Comparison of ENCODE assay signal across 22 mouse cellular contexts in the genomic region with DNA sequence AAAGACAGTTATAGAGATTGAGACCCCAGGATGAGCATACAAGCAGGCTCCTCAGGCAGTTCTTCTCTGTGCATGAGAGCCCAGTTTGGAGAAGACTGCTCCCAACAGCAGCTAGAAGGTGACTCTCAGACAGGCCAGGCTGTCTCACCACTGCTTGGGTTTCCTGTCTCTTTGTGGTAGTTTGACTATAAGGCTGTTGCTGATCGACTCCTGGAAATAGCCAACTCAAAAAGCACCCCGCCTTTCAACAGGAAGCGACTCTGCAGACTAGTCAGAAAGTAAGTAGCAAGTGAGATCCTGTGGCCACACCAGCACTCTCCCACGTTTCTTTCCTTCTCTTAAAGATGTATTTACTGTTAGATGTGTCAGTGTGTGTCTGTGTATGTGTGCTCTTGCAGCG. TPM values are rescaled to one million over a fixed set of nuclear protein-coding genes. Genes with fewer than 3 reads are reported as not detected.
DNase-seq lines count a peak whose midpoint lies in the region; ATAC-seq and TF ChIP-seq lines count a peak whose summit lies in the region.
"Had no signal": no experiment of that assay in that cellular context is flagged by ENCODE, and none has a peak within 500 bp of the region (broad histone marks: within the 10 kb centered on the region; RNA-seq: fewer than 3 reads in every experiment).

No protein-coding gene starts in this region.

- no peaks in the 10 kb centered on the region for H3K9me3 ChIP-seq in megakaryocyte, embryonic 14.5 days
- H3K9me3 ChIP-seq in heart, embryonic 10.5 days: no peaks in the 10 kb centered on the region
- H3K9me3 ChIP-seq: forebrain, embryonic 10.5 days; heart, embryonic 13.5 days; hindbrain, embryonic 15.5 days; midbrain, embryonic 13.5 days; neural tube, embryonic 13.5 days had no signal

- TF ChIP-seq CTCF in cerebellum, adult 2 months (IDR thresholded peaks at IDR 0.05; ENCODE audit: borderline replicate concordance, insufficient read depth, low read depth, low read length): no peak

- WGBS in heart, embryonic 10.5 days: 85% methylated on average over 5 of the region's 5 CpGs
- WGBS in cerebellum, adult 2 months: 90% methylated on average over 5 of the region's 5 CpGs

- peaks cover 44% of the 10 kb centered on the region for H3K4me1 ChIP-seq in megakaryocyte, embryonic 14.5 days
- no peaks in the 10 kb centered on the region for H3K4me1 ChIP-seq in heart, embryonic 10.5 days
- H3K4me1 ChIP-seq in cerebellum, adult 2 months (ENCODE audit: control insufficient read depth, insufficient read depth, low read length): no peaks in the 10 kb centered on the region
- H3K4me1 ChIP-seq: forebrain, embryonic 10.5 days; hindbrain, embryonic 15.5 days; midbrain, embryonic 13.5 days; neural tube, embryonic 13.5 days had no signal

- H3K27ac ChIP-seq in heart, embryonic 10.5 days: no peak overlapping the region
- no peak overlapping the region for H3K27ac ChIP-seq in cerebellum, adult 2 months (ENCODE audit: insufficient read depth, low read length)
- H3K27ac ChIP-seq: forebrain, embryonic 10.5 days; heart, embryonic 13.5 days; hindbrain, embryonic 15.5 days; macrophage; midbrain, embryonic 13.5 days; neural tube, embryonic 13.5 days had no signal

- H3K27me3 ChIP-seq in megakaryocyte, embryonic 14.5 days (replicated peaks): no peaks in the 10 kb centered on the region
- H3K27me3 ChIP-seq in heart, embryonic 10.5 days (ENCODE audit: insufficient read depth, poor library complexity, severe bottlenecking): no peaks in the 10 kb centered on the region
- H3K27me3 ChIP-seq in cerebellum, adult 2 months (ENCODE audit: control insufficient read depth, insufficient read depth, low read length): no peaks in the 10 kb centered on the region
- H3K27me3 ChIP-seq: heart, embryonic 13.5 days; hindbrain, embryonic 15.5 days; midbrain, embryonic 13.5 days; neural tube, embryonic 13.5 days had no signal

- H3K36me3 ChIP-seq in megakaryocyte, embryonic 14.5 days (replicated peaks; ENCODE audit: low read length): peaks cover 99% of the 10 kb centered on the region
- peaks cover 100% of the 10 kb centered on the region for H3K36me3 ChIP-seq in heart, embryonic 10.5 days

- peak overlapping the region; percentile 1 for H3K4me3 ChIP-seq in megakaryocyte, embryonic 14.5 days (replicated peaks)
- no peak overlapping the region for H3K4me3 ChIP-seq in heart, embryonic 10.5 days
- no peak overlapping the region for H3K4me3 ChIP-seq in cerebellum, adult 2 months (replicated peaks; ENCODE audit: insufficient read depth, low read depth, low read length)
- H3K4me3 ChIP-seq: forebrain, embryonic 10.5 days; heart, embryonic 13.5 days; hindbrain, embryonic 15.5 days; midbrain, embryonic 13.5 days; neural tube, embryonic 13.5 days had no signal

- TF ChIP-seq POLR2A in cerebellum, adult 2 months (IDR thresholded peaks at IDR 0.05; ENCODE audit: borderline replicate concordance, insufficient read depth, low read length): no peak

- peak; percentile 18 for DNase-seq in thymus, postnatal 25 days
- DNase-seq in thymus, adult 18-20 months: no peak
- DNase-seq in heart, embryonic 10.5 days (ENCODE audit: low spot score): no peak
- no peak for DNase-seq in adrenal gland, adult (ENCODE audit: inconsistent age in 2 of 2, low spot score in 1 of 2)
- DNase-seq in cerebellum, adult 2 months: no peak
- DNase-seq: adrenal gland, postnatal 14 days; cerebellum, adult 9-10 months; forebrain, postnatal 0 days; gastrocnemius, postnatal 25 days; heart, adult 18-20 months; heart, postnatal 14 days; kidney, adult 9 months; kidney, postnatal 14 days had no signal

- ATAC-seq in activated CD4-positive, CD25-positive, alpha-beta regulatory T cell, adult 4 months: peak; percentile 97
- ATAC-seq: forebrain, postnatal 0 days; intestine, embryonic 16.5 days; midbrain, embryonic 13.5 days had no signal

RNA-seq across cellular contexts. Expression of a gene that starts 17.5 kb away (rescaled TPM):
- 1 to 10 TPM; 1.1 to 2.0 TPM for polyA plus RNA-seq in activated CD4-positive, CD25-positive, alpha-beta regulatory T cell, adult 4 months (2017; shearing (Covaris generic))
- polyA plus RNA-seq in megakaryocyte, embryonic 14.5 days (2012; ENCODE audit: insufficient read depth, low replicate concordance): not detected in 2 replicates
- polyA plus RNA-seq in heart, embryonic 10.5 days (2016; fragmentation: Nextera tagmentation; extraction: Ambion mirVana): 0.57 and 0.62 TPM in 2 replicates
- 0.29 and 0.36 TPM in 2 replicates for polyA plus RNA-seq in cerebellum, adult 2 months (2012; rRNA removed)
- polyA plus RNA-seq: macrophage had no signal

RNA-seq across cellular contexts. Expression of a gene that starts 17.8 kb away (rescaled TPM):
- 10 to 100 TPM; 56.3 to 76.7 TPM for polyA plus RNA-seq in activated CD4-positive, CD25-positive, alpha-beta regulatory T cell, adult 4 months (2017; shearing (Covaris generic))
- polyA plus RNA-seq in megakaryocyte, embryonic 14.5 days (2012; ENCODE audit: insufficient read depth, low replicate concordance): 56.7 and 83.3 TPM in 2 replicates
- polyA plus RNA-seq in heart, embryonic 10.5 days (2016; fragmentation: Nextera tagmentation; extraction: Ambion mirVana): 51.2 and 76.6 TPM in 2 replicates
- 16.9 and 17.3 TPM in 2 replicates for polyA plus RNA-seq in cerebellum, adult 2 months (2012; rRNA removed)
